Mouse (Mus musculus) gastrocnemius, postnatal 10 days (tissue): ENCODE measurements at regions not wholly inside any gene's neighbourhood (a gene's known extent, or its start where the extent isn't known, plus 50 kb on each side); places are given as distances from the start of the nearest gene placed in this dataset.

Source experiments
- DNase-seq: peaks from one replicate; pipeline ENCODE4 v3.0.0; 2021; ENCODE audit warnings: mixed read lengths

- no peak for DNase-seq
Observed at GRCm38 (mm10) chr11:44340531-44340930, 59.3 kb upstream of the Il12b start.

- DNase-seq: no peak
Observed at GRCm38 (mm10) chr11:44348308-44348707, 51.6 kb upstream of the Il12b start.

GRCm38 (mm10) chr11:44349546-44349945 lies 50.3 kb upstream of the Il12b start:
- no peak for DNase-seq
